Comparison of ENCODE assay signal across 16 mouse cellular contexts in the genomic region with DNA sequence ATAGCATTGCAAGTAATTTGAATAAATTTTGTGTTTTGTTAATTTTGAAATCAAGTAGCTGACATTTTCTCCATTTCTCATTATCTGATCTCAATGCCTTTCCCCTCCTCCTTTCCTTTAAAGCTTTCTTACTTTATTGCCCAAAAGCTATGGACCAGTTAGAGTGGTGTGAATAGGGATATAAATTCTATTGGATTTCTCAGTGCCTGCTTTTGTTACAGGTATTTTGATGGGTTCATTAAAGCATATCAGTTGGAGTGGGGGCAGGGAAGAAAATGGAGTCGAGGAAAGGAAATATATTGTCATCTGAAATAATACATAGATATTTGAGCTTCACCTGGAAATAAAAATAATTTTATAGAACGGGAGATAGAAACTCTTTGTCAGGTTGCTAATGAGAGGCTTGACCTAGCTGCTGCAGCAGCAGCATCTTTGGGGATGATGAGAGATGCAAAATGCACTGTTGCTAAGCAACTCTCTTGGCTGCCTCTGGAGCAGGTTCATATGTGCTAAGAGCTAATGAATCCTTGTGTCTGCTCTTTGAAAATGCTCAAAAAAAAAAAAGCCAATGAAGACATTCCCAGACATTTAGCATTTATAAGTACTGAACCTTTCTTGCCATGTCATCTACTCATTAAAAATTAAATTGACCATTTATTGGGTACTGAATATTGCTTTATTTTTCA.
A peak's percentile ranks its signal among the peaks of the same experiment; 100 is the strongest.
DNase-seq lines count a peak whose midpoint lies in the region; ATAC-seq and TF ChIP-seq lines count a peak whose summit lies in the region.
"Had no signal": no experiment of that assay in that cellular context is flagged by ENCODE, and none has a peak within 500 bp of the region (broad histone marks: within the 10 kb centered on the region; RNA-seq: fewer than 3 reads in every experiment).

No protein-coding gene starts in this region.

- no peaks in the 10 kb centered on the region for H3K27me3 ChIP-seq in forebrain, postnatal 0 days (ENCODE audit: insufficient read depth, low read length)
- H3K27me3 ChIP-seq in midbrain, embryonic 16.5 days (ENCODE audit: control insufficient read depth, insufficient read depth, low read depth, low read length), result no peaks in the 10 kb centered on the region
- H3K27me3 ChIP-seq in thymus, adult 2 months (ENCODE audit: control insufficient read depth, insufficient read depth, low read length), result no peaks in the 10 kb centered on the region
- H3K27me3 ChIP-seq: heart, embryonic 15.5 days had no signal

- DNase-seq in layer of hippocampus, adult 9-11 months, result peak; percentile 37
- DNase-seq in layer of hippocampus, postnatal 36 days, result no peak
- DNase-seq in brain, embryonic 18.5 days (ENCODE audit: low read depth, low spot score), result peak; percentile 60
- DNase-seq in forebrain, postnatal 0 days, result peak; percentile 72
- DNase-seq in thymus, postnatal 25 days, result no peak
- no peak for DNase-seq in thymus, adult 2 months
- DNase-seq: cerebellum, adult 2 months; gastrocnemius, postnatal 36 days; kidney, postnatal 14 days had no signal

- ATAC-seq in forebrain, postnatal 0 days, result peak; percentile 86
- peak; percentile 95 for ATAC-seq in midbrain, embryonic 16.5 days
- ATAC-seq: activated CD4-positive, CD25-positive, alpha-beta regulatory T cell, adult 4 months had no signal

- peaks cover 15% of the 10 kb centered on the region for H3K4me1 ChIP-seq in forebrain, postnatal 0 days (ENCODE audit: insufficient read depth)
- H3K4me1 ChIP-seq in midbrain, embryonic 16.5 days (ENCODE audit: control insufficient read depth, insufficient read depth, low read length), result peaks cover 24% of the 10 kb centered on the region
- no peaks in the 10 kb centered on the region for H3K4me1 ChIP-seq in thymus, adult 2 months (replicated peaks; ENCODE audit: control insufficient read depth, insufficient read depth, low read length)
- H3K4me1 ChIP-seq: embryonic facial prominence, embryonic 10.5 days had no signal

- no peaks in the 10 kb centered on the region for H3K9me3 ChIP-seq in forebrain, postnatal 0 days (ENCODE audit: low read length)
- no peaks in the 10 kb centered on the region for H3K9me3 ChIP-seq in midbrain, embryonic 16.5 days (replicated peaks; ENCODE audit: control insufficient read depth, low read length, poor library complexity, severe bottlenecking)
- H3K9me3 ChIP-seq: embryonic facial prominence, embryonic 10.5 days; heart, embryonic 15.5 days had no signal

- TF ChIP-seq POLR2A in thymus, adult 2 months (IDR thresholded peaks at IDR 0.05; ENCODE audit: control insufficient read depth, extremely low read depth, insufficient read depth, low read length, poor library complexity), result no peak

- no peak for TF ChIP-seq CTCF in forebrain, postnatal 0 days (IDR thresholded peaks at IDR 0.05; ENCODE audit: low read depth)
- TF ChIP-seq CTCF in thymus, adult 2 months (IDR thresholded peaks at IDR 0.05; ENCODE audit: borderline replicate concordance, control insufficient read depth, extremely low read depth, insufficient read depth, low read length, poor library complexity), result no peak

- 17% methylated on average over 2 of the region's 2 CpGs for WGBS in forebrain, postnatal 0 days
- 28% methylated on average over 2 of the region's 2 CpGs for WGBS in midbrain, embryonic 16.5 days
- 91% methylated on average over 2 of the region's 2 CpGs for WGBS in thymus, adult 2 months

- 0 out of 2 replicates have a peak overlapping the region, but pooled peaks have one; percentile 10 for H3K4me2 ChIP-seq in forebrain, postnatal 0 days (ENCODE audit: low read depth)
- peak overlapping the region; percentile 12; the same call in 1 of the 2 replicates for H3K4me2 ChIP-seq in midbrain, embryonic 16.5 days (ENCODE audit: low read length)
- H3K4me2 ChIP-seq: heart, embryonic 15.5 days had no signal

- no peak overlapping the region for H3K4me3 ChIP-seq in forebrain, postnatal 0 days (ENCODE audit: low read depth, low read length)
- H3K4me3 ChIP-seq in midbrain, embryonic 16.5 days (ENCODE audit: low read depth, low read length), result no peak overlapping the region
- no peak overlapping the region for H3K4me3 ChIP-seq in thymus, adult 2 months (ENCODE audit: control insufficient read depth, insufficient read depth, low read length)
- H3K4me3 ChIP-seq: embryonic facial prominence, embryonic 10.5 days; heart, embryonic 15.5 days; myocyte had no signal

- H3K27ac ChIP-seq in forebrain, postnatal 0 days (ENCODE audit: low read depth, low read length), result peak overlapping the region; percentile 76
- peak overlapping the region; percentile 83 for H3K27ac ChIP-seq in midbrain, embryonic 16.5 days (ENCODE audit: low read length)
- H3K27ac ChIP-seq in thymus, adult 2 months (ENCODE audit: control insufficient read depth, insufficient read depth, low read length), result no peak overlapping the region
- H3K27ac ChIP-seq: embryonic facial prominence, embryonic 10.5 days; heart, embryonic 15.5 days; liver, embryonic 14.5 days; macrophage had no signal

- no peak overlapping the region for H3K9ac ChIP-seq in forebrain, postnatal 0 days
- no peak overlapping the region for H3K9ac ChIP-seq in midbrain, embryonic 16.5 days (ENCODE audit: low read depth, low read length)
- H3K9ac ChIP-seq: heart, embryonic 15.5 days; liver, embryonic 14.5 days had no signal

- H3K36me3 ChIP-seq in forebrain, postnatal 0 days (ENCODE audit: insufficient read depth), result no peaks in the 10 kb centered on the region
- no peaks in the 10 kb centered on the region for H3K36me3 ChIP-seq in midbrain, embryonic 16.5 days (ENCODE audit: control insufficient read depth, insufficient read depth, low read length)
- H3K36me3 ChIP-seq in thymus, adult 2 months (ENCODE audit: control insufficient read depth, insufficient read depth, low read length), result no peaks in the 10 kb centered on the region
- H3K36me3 ChIP-seq: embryonic facial prominence, embryonic 10.5 days; heart, embryonic 15.5 days had no signal

Comparison
In these comparisons a context has a peak if more than half of its experiments do, and no peak if none do; other contexts are left out.
1. DNase-seq: peak in layer of hippocampus, adult 9-11 months (single experiment), brain, embryonic 18.5 days (single experiment) and forebrain, postnatal 0 days (single experiment); none in layer of hippocampus, postnatal 36 days (0 of 2), thymus, postnatal 25 days (single experiment) and thymus, adult 2 months (single experiment).